Mouse (Mus musculus) megakaryocyte, embryonic 14.5 days (primary cell): ENCODE measurements at regions not wholly inside any gene's neighbourhood (a gene's known extent, or its start where the extent isn't known, plus 50 kb on each side); places are given as distances from the start of the nearest gene placed in this dataset.

ENCODE experiments used
- H3K27me3 ChIP-seq: replicated peaks from 2 replicates; pipeline ENCODE3; 2012; ENCODE audit warnings: inconsistent platforms
- H3K36me3 ChIP-seq: replicated peaks from 2 replicates; pipeline ENCODE3; 2012; ENCODE audit warnings: low read length, inconsistent platforms, mixed read lengths
- H3K4me1 ChIP-seq: 2 replicates; pipeline ENCODE4 v1.6.1; 2012; ENCODE audit warnings: inconsistent platforms
- H3K4me3 ChIP-seq: replicated peaks from 2 replicates; pipeline ENCODE3; 2012; ENCODE audit warnings: moderate library complexity, mild to moderate bottlenecking, inconsistent platforms
- H3K9me3 ChIP-seq: 2 replicates; pipeline ENCODE4 v1.6.1; 2012; ENCODE audit warnings: inconsistent platforms
- FLI1 ChIP-seq: IDR thresholded peaks from 2 replicates; pipeline ENCODE4 v1.6.1; 2012; ENCODE audit warnings: low read length, inconsistent platforms, mixed read lengths
- GATA1 ChIP-seq: IDR thresholded peaks from 3 replicates; pipeline ENCODE4 v1.6.1; 2012; ENCODE audit warnings: mixed read lengths, low read length, inconsistent platforms, borderline replicate concordance

- Histone ChIP-seq H3K27me3 (no peaks in the 10 kb centered on the region), H3K9me3 (no peaks in the 10 kb centered on the region), H3K4me1 (peaks cover 16% of the 10 kb centered on the region), H3K4me3 (no peak overlapping the region), H3K36me3 (no peaks in the 10 kb centered on the region)
- TF ChIP-seq FLI1 (no peak), GATA1 (no peak)
These were observed 79.8 kb downstream of the Tex35 start for GRCm38 (mm10) chr1:157028682-157029081.

- no peaks in the 10 kb centered on the region for H3K9me3 ChIP-seq
- no peak overlapping the region for H3K4me3 ChIP-seq
- H3K4me1 ChIP-seq = peaks cover 20% of the 10 kb centered on the region
- TF ChIP-seq GATA1 (no peak), FLI1 (no peak)
- H3K36me3 ChIP-seq = no peaks in the 10 kb centered on the region
- no peaks in the 10 kb centered on the region for H3K27me3 ChIP-seq
These were observed 80.8 kb downstream of the Tex35 start for GRCm38 (mm10) chr1:157027681-157028080.

GRCm38 (mm10) chr1:157023462-157023861 is 84.0 kb upstream of the Ralgps2 start:
- Histone ChIP-seq H3K9me3 (no peaks in the 10 kb centered on the region), H3K36me3 (no peaks in the 10 kb centered on the region), H3K4me1 (peaks cover 48% of the 10 kb centered on the region), H3K4me3 (no peak overlapping the region), H3K27me3 (no peaks in the 10 kb centered on the region)
- TF ChIP-seq FLI1 = no peak
- no peak for TF ChIP-seq GATA1

GRCm38 (mm10) chr1:157022456-157023435 is 83.3 kb upstream of the Ralgps2 start:
- no peak for TF ChIP-seq FLI1
- TF ChIP-seq GATA1 = no peak
- Histone ChIP-seq H3K27me3 (no peaks in the 10 kb centered on the region), H3K4me3 (no peak overlapping the region), H3K36me3 (no peaks in the 10 kb centered on the region), H3K4me1 (peaks cover 55% of the 10 kb centered on the region), H3K9me3 (no peaks in the 10 kb centered on the region)

- H3K36me3 ChIP-seq = no peaks in the 10 kb centered on the region
- peaks cover 72% of the 10 kb centered on the region for H3K4me1 ChIP-seq
- TF ChIP-seq GATA1 = no peak
- TF ChIP-seq FLI1 = no peak
- H3K27me3 ChIP-seq = no peaks in the 10 kb centered on the region
- H3K4me3 ChIP-seq = no peak overlapping the region
- no peaks in the 10 kb centered on the region for H3K9me3 ChIP-seq
These were observed 80.5 kb upstream of the Ralgps2 start for GRCm38 (mm10) chr1:157019892-157020291.

GRCm38 (mm10) chr1:157018726-157019125 is 79.3 kb upstream of the Ralgps2 start:
- no peak for TF ChIP-seq FLI1
- TF ChIP-seq GATA1 = no peak

GRCm38 (mm10) chr1:157017198-157017994 is 78.0 kb upstream of the Ralgps2 start:
- Histone ChIP-seq H3K36me3 (no peaks in the 10 kb centered on the region), H3K27me3 (no peaks in the 10 kb centered on the region), H3K9me3 (no peaks in the 10 kb centered on the region), H3K4me3 (no peak overlapping the region), H3K4me1 (peaks cover 82% of the 10 kb centered on the region)
- TF ChIP-seq FLI1 (no peak), GATA1 (no peak)

More at GRCm38 (mm10) chr1:157018726-157019125, 79.3 kb upstream of the Ralgps2 start:
- H3K4me3 ChIP-seq = no peak overlapping the region
- peaks cover 80% of the 10 kb centered on the region for H3K4me1 ChIP-seq
- H3K27me3 ChIP-seq = no peaks in the 10 kb centered on the region
- H3K9me3 ChIP-seq = no peaks in the 10 kb centered on the region
- no peaks in the 10 kb centered on the region for H3K36me3 ChIP-seq

- Histone ChIP-seq H3K9me3 (no peaks in the 10 kb centered on the region), H3K4me3 (no peak overlapping the region), H3K36me3 (no peaks in the 10 kb centered on the region), H3K27me3 (no peaks in the 10 kb centered on the region), H3K4me1 (peaks cover 86% of the 10 kb centered on the region)
- no peak for TF ChIP-seq FLI1
- TF ChIP-seq GATA1 = no peak
These were observed 77.2 kb upstream of the Ralgps2 start for GRCm38 (mm10) chr1:157016625-157017024.

- Histone ChIP-seq H3K27me3 (no peaks in the 10 kb centered on the region), H3K4me1 (peaks cover 86% of the 10 kb centered on the region), H3K9me3 (no peaks in the 10 kb centered on the region), H3K4me3 (no peak overlapping the region), H3K36me3 (no peaks in the 10 kb centered on the region)
- TF ChIP-seq FLI1 (no peak), GATA1 (no peak)
These were observed 75.4 kb upstream of the Ralgps2 start for GRCm38 (mm10) chr1:157014532-157015497.

- Histone ChIP-seq H3K36me3 (no peaks in the 10 kb centered on the region), H3K4me3 (no peak overlapping the region), H3K27me3 (no peaks in the 10 kb centered on the region), H3K4me1 (peaks cover 85% of the 10 kb centered on the region), H3K9me3 (no peaks in the 10 kb centered on the region)
- TF ChIP-seq FLI1 = no peak
- TF ChIP-seq GATA1 = no peak
These were observed 74.2 kb upstream of the Ralgps2 start for GRCm38 (mm10) chr1:157013669-157014048.
